Mouse (Mus musculus) liver, postnatal 0 days (tissue): ENCODE results near the gene Skint8. TPM values are rescaled to one million over a fixed set of nuclear protein-coding genes. Genes with fewer than 3 reads are reported as not detected.
A peak's percentile ranks its signal among the peaks of the same experiment; 100 is the strongest.

ENCODE experiments used
- ATAC-seq: fragments of 200-750 bp; cut with Nextera tagmentation; 2 replicates; pipeline ENCODE4 v1.8.0; 2017; ENCODE audit warnings: mild to moderate bottlenecking, moderate library complexity
- DNase-seq: peaks from one replicate; pipeline ENCODE4 v3.0.0-alpha.2; 2016
- H3K27ac ChIP-seq: fragments of 300-500 bp; sonication (generic); 2 replicates; pipeline ENCODE4 v1.5.1; 2014; ENCODE audit warnings: antibody characterized with exemption, moderate library complexity, mild to moderate bottlenecking, low read depth
- H3K27me3 ChIP-seq: fragments of 300-500 bp; sonication (generic); 2 replicates; pipeline ENCODE4 v1.6.1; 2014; ENCODE audit warnings: low read length, control low read depth, mixed read lengths; ENCODE audit not compliant: insufficient read depth
- H3K36me3 ChIP-seq: fragments of 300-500 bp; sonication (generic); replicated peaks from 2 replicates; pipeline ENCODE4 v1.6.1; 2014; ENCODE audit warnings: mild to moderate bottlenecking, control low read depth, low read length, moderate library complexity, mixed read lengths; ENCODE audit not compliant: insufficient read depth
- H3K4me1 ChIP-seq: fragments of 300-500 bp; sonication (generic); 2 replicates; pipeline ENCODE4 v1.6.1; 2014; ENCODE audit warnings: antibody characterized with exemption, mild to moderate bottlenecking, control low read depth; ENCODE audit not compliant: insufficient read depth
- H3K4me2 ChIP-seq: fragments of 300-500 bp; sonication (generic); 2 replicates; pipeline ENCODE4 v1.6.1; 2014; ENCODE audit warnings: low read depth, mild to moderate bottlenecking, low read length, moderate library complexity, mixed read lengths
- H3K4me3 ChIP-seq: fragments of 300-500 bp; sonication (generic); 2 replicates; pipeline ENCODE4 v1.5.1; 2014; ENCODE audit warnings: low read depth, low read length
- H3K9ac ChIP-seq: fragments of 300-500 bp; sonication (generic); replicated peaks from 2 replicates; pipeline ENCODE4 v1.6.1; 2014; ENCODE audit warnings: mild to moderate bottlenecking, moderate library complexity
- H3K9me3 ChIP-seq: fragments of 300-500 bp; sonication (generic); 2 replicates; pipeline ENCODE4 v1.6.1; 2016; ENCODE audit warnings: mild to moderate bottlenecking, control low read depth, low read length, mixed read lengths
- CTCF ChIP-seq: sonication (generic); IDR thresholded peaks from 2 replicates; pipeline ENCODE4 v1.5.1; 2016; ENCODE audit warnings: antibody characterized with exemption, low read depth
- EP300 ChIP-seq: IDR thresholded peaks from 2 replicates; pipeline ENCODE4 v1.6.1; 2016; ENCODE audit warnings: antibody characterized with exemption, low read depth, mild to moderate bottlenecking
- WGBS: fragments of 180-500 bp; shearing (Covaris S2); extraction: QIAGEN DNeasy Blood & Tissue Kit; methylation state at CpG from one replicate; pipeline ENCODE4 v1.1.7; 2014; ENCODE audit not compliant: insufficient replicate concordance; 5-methylcytosine and 5-hydroxymethylcytosine counted together
- polyA plus RNA-seq: library from polyadenylated mRNA; unstranded; fragments of >200 nt; fragmentation: Nextera tagmentation; extraction: Ambion mirVana; gene quantifications from 2 replicates; pipeline ENCODE4 v1.2.1, GENCODE M21; 2015

Skint8 gene
- not detected in 2 replicates for polyA plus RNA-seq

GRCm38 (mm10) chr4:111919092-111919491 lies at the start of gene Skint8:
TSS of gene Skint8 (plus strand) at chr4:111919392.
- no peak within 1 kb of the TSS for H3K9ac ChIP-seq
- TF ChIP-seq EP300: no peak
- TF ChIP-seq CTCF: no peak
- no peak within 1 kb of the TSS for H3K4me2 ChIP-seq
- H3K9me3 ChIP-seq: no peaks in the 10 kb centered on the region
- no peaks in the 10 kb centered on the region for H3K36me3 ChIP-seq
- DNase-seq (no peak), ATAC-seq (no peak)
- H3K27ac ChIP-seq: no peak within 1 kb of the TSS
- H3K4me3 ChIP-seq: no peak within 1 kb of the TSS
- H3K27me3 ChIP-seq: no peaks in the 10 kb centered on the region
- WGBS: 65% methylated on average over 1 of the region's 1 CpGs
- no peaks in the 10 kb centered on the region for H3K4me1 ChIP-seq

GRCm38 (mm10) chr4:111880112-111880875 lies 38.9 kb upstream of the Skint8 start:
- H3K9ac ChIP-seq: no peak overlapping the region
- H3K4me3 ChIP-seq: no peak overlapping the region
- TF ChIP-seq EP300 (no peak), CTCF (no peak)
- no peaks in the 10 kb centered on the region for H3K36me3 ChIP-seq
- no peak overlapping the region for H3K27ac ChIP-seq
- WGBS: 28% methylated on average over 4 of the region's 4 CpGs
- DNase-seq (no peak), ATAC-seq (no peak)
- H3K4me2 ChIP-seq: no peak overlapping the region
- H3K4me1 ChIP-seq: no peaks in the 10 kb centered on the region
- no peaks in the 10 kb centered on the region for H3K27me3 ChIP-seq
- H3K9me3 ChIP-seq: no peaks in the 10 kb centered on the region

GRCm38 (mm10) chr4:111883543-111883942 lies 35.6 kb upstream of the Skint8 start:
- H3K27ac ChIP-seq: no peak overlapping the region
- 73% methylated on average over 12 of the region's 12 CpGs for WGBS
- TF ChIP-seq CTCF (no peak), EP300 (no peak)
- no peak overlapping the region for H3K4me3 ChIP-seq
- no peak overlapping the region for H3K4me2 ChIP-seq
- no peaks in the 10 kb centered on the region for H3K4me1 ChIP-seq
- ATAC-seq: no peak
- H3K9ac ChIP-seq: no peak overlapping the region
- no peaks in the 10 kb centered on the region for H3K36me3 ChIP-seq
- H3K9me3 ChIP-seq: no peaks in the 10 kb centered on the region
- no peak for DNase-seq
- no peaks in the 10 kb centered on the region for H3K27me3 ChIP-seq

GRCm38 (mm10) chr4:111886018-111886417 lies 33.2 kb upstream of the Skint8 start:
- Histone ChIP-seq H3K9me3 (no peaks in the 10 kb centered on the region), H3K4me2 (peak overlapping the region; percentile 46), H3K27me3 (no peaks in the 10 kb centered on the region), H3K4me1 (no peaks in the 10 kb centered on the region), H3K9ac (no peak overlapping the region), H3K36me3 (no peaks in the 10 kb centered on the region), H3K4me3 (no peak overlapping the region), H3K27ac (no peak overlapping the region)
- DNase-seq (peak; percentile 58), ATAC-seq (peak; percentile 44)
- 7% methylated on average over 7 of the region's 7 CpGs for WGBS
- TF ChIP-seq EP300 (no peak), CTCF (peak; percentile 80)

- Histone ChIP-seq H3K36me3 (no peaks in the 10 kb centered on the region), H3K4me3 (no peak overlapping the region), H3K9me3 (no peaks in the 10 kb centered on the region), H3K27ac (no peak overlapping the region), H3K4me1 (no peaks in the 10 kb centered on the region), H3K4me2 (no peak overlapping the region), H3K9ac (no peak overlapping the region), H3K27me3 (no peaks in the 10 kb centered on the region)
- ATAC-seq (peak; percentile 49), DNase-seq (peak; percentile 60)
- 20% methylated on average over 4 of the region's 4 CpGs for WGBS
- TF ChIP-seq EP300 (no peak), CTCF (peak; percentile 86)
Measured at GRCm38 (mm10) chr4:111886607-111887006, 32.6 kb upstream of the Skint8 start.

- DNase-seq (no peak), ATAC-seq (no peak)
- Histone ChIP-seq H3K27ac (no peak overlapping the region), H3K4me2 (no peak overlapping the region), H3K4me1 (no peaks in the 10 kb centered on the region), H3K27me3 (no peaks in the 10 kb centered on the region), H3K4me3 (no peak overlapping the region), H3K9ac (no peak overlapping the region), H3K9me3 (no peaks in the 10 kb centered on the region), H3K36me3 (no peaks in the 10 kb centered on the region)
- no peak for TF ChIP-seq CTCF
- no peak for TF ChIP-seq EP300
Measured at GRCm38 (mm10) chr4:111892138-111892537, 27.1 kb upstream of the Skint8 start.

- Histone ChIP-seq H3K9me3 (no peaks in the 10 kb centered on the region), H3K9ac (no peak overlapping the region), H3K27ac (no peak overlapping the region), H3K36me3 (no peaks in the 10 kb centered on the region), H3K4me2 (no peak overlapping the region), H3K4me1 (no peaks in the 10 kb centered on the region), H3K4me3 (no peak overlapping the region), H3K27me3 (no peaks in the 10 kb centered on the region)
- ATAC-seq: no peak
- WGBS: 33% methylated on average over 1 of the region's 1 CpGs
- TF ChIP-seq CTCF (no peak), EP300 (no peak)
- DNase-seq: no peak
Measured at GRCm38 (mm10) chr4:111897755-111898154, 21.4 kb upstream of the Skint8 start.
